Mouse (Mus musculus) MEL (cell line): Measurements from ENCODE around the gene Txnrd2. TPM values are rescaled to one million over a fixed set of nuclear protein-coding genes. Genes with fewer than 3 reads are reported as not detected.

Source experiments
- DNase-seq: peaks from one replicate; pipeline ENCODE4 v3.0.0; 2011; ENCODE audit warnings: low read depth, low spot score
- H3K27ac ChIP-seq: 2 replicates; pipeline ENCODE4 v1.5.1; 2012; ENCODE audit warnings: low read depth, mild to moderate bottlenecking, control low read depth, low read length, moderate library complexity; ENCODE audit not compliant: control insufficient read depth
- H3K27me3 ChIP-seq, 2 experiments: fragments of 150-350 bp in 1 of 2; sonication (generic) in 1 of 2; 2 replicates each; pipeline ENCODE4 v1.6.1; 2012; ENCODE audit warnings: low read length in 2 of 2, mild to moderate bottlenecking in 2 of 2, improper control_type of control experiment in 1 of 2, moderate library complexity in 1 of 2; ENCODE audit not compliant: insufficient read depth in 2 of 2, control insufficient read depth in 1 of 2
- H3K36me3 ChIP-seq, 2 experiments: 2 replicates each; pipeline ENCODE4 v1.6.1; 2012 to 2014; ENCODE audit warnings: low read length in 2 of 2, improper control_type of control experiment in 1 of 2, inconsistent platforms in 1 of 2, mild to moderate bottlenecking in 1 of 2; ENCODE audit not compliant: insufficient read depth in 2 of 2, control insufficient read depth in 1 of 2
- H3K4me1 ChIP-seq, 2 experiments: fragments of 150-350 bp in 1 of 2; sonication (generic) in 1 of 2; 2 replicates each; pipeline ENCODE4 v1.6.1; 2012; ENCODE audit warnings: low read length in 2 of 2, improper control_type of control experiment in 1 of 2, mild to moderate bottlenecking in 1 of 2; ENCODE audit not compliant: insufficient read depth in 2 of 2, control insufficient read depth in 1 of 2
- H3K4me3 ChIP-seq, 2 experiments: fragments of 150-350 bp in 1 of 2; sonication (generic) in 1 of 2; 2 replicates each; pipeline ENCODE4 v1.5.1; 2012; ENCODE audit warnings: low read depth in 2 of 2, low read length in 2 of 2, mild to moderate bottlenecking in 2 of 2, moderate library complexity in 2 of 2, control low read depth in 1 of 2, improper control_type of control experiment in 1 of 2; ENCODE audit not compliant: control insufficient read depth in 1 of 2, insufficient read depth in 1 of 2
- H3K79me2 ChIP-seq: 2 replicates; pipeline ENCODE4 v1.6.1; 2012; ENCODE audit warnings: mild to moderate bottlenecking, low read length, moderate library complexity; ENCODE audit not compliant: control insufficient read depth, poor library complexity, insufficient read depth
- H3K9ac ChIP-seq: 2 replicates; pipeline ENCODE4 v1.6.1; 2012; ENCODE audit warnings: low read depth, mild to moderate bottlenecking, control low read depth, low read length, moderate library complexity; ENCODE audit not compliant: control insufficient read depth, poor library complexity, severe bottlenecking
- H3K9me3 ChIP-seq: fragments of 150-350 bp; sonication (generic); replicated peaks from 2 replicates; pipeline ENCODE4 v1.6.1; 2012; ENCODE audit warnings: mild to moderate bottlenecking, low read length, improper control_type of control experiment, moderate library complexity; ENCODE audit not compliant: insufficient read depth
- BHLHE40 ChIP-seq: IDR thresholded peaks from 2 replicates; pipeline ENCODE4 v1.6.1; 2012; ENCODE audit warnings: low read depth, mild to moderate bottlenecking, inconsistent platforms, low read length, improper control_type of control experiment, borderline replicate concordance
- CHD1 ChIP-seq: IDR thresholded peaks from 2 replicates; pipeline ENCODE4 v1.6.1; 2012; ENCODE audit warnings: low read depth, mild to moderate bottlenecking, inconsistent platforms, low read length, improper control_type of control experiment
- CTCF ChIP-seq, 3 experiments: IDR thresholded peaks in 2 of 3; conservative IDR thresholded peaks in 1 of 3; 2 replicates each; pipeline ENCODE4 v1.5.1; 2011 to 2012; ENCODE audit warnings: low read length in 3 of 3, low read depth in 2 of 3, mild to moderate bottlenecking in 2 of 3, improper control_type of control experiment in 1 of 3, inconsistent platforms in 1 of 3, mixed read lengths in 1 of 3, moderate library complexity in 1 of 3; ENCODE audit not compliant: control insufficient read depth in 1 of 3, insufficient read depth in 1 of 3, poor library complexity in 1 of 3, severe bottlenecking in 1 of 3
- E2F4 ChIP-seq: IDR thresholded peaks from 2 replicates; pipeline ENCODE4 v1.6.1; 2011; ENCODE audit warnings: low read depth, low read length, improper control_type of control experiment, borderline replicate concordance
- EP300 ChIP-seq, 2 experiments: IDR thresholded peaks; 2 replicates each; pipeline ENCODE4 v1.6.1; 2011; ENCODE audit warnings: improper control_type of control experiment in 2 of 2, low read length in 2 of 2, low read depth in 1 of 2, mild to moderate bottlenecking in 1 of 2
- GABPA ChIP-seq: IDR thresholded peaks from 2 replicates; pipeline ENCODE4 v1.6.1; 2012; ENCODE audit warnings: low read depth, mild to moderate bottlenecking, inconsistent platforms, low read length, improper control_type of control experiment, moderate library complexity
- GATA1 ChIP-seq: IDR thresholded peaks from 2 replicates; pipeline ENCODE4 v1.6.1; 2011; ENCODE audit warnings: low read depth, low read length, improper control_type of control experiment
- HCFC1 ChIP-seq: IDR thresholded peaks from 2 replicates; pipeline ENCODE4 v1.6.1; 2012; ENCODE audit warnings: low read depth, mild to moderate bottlenecking, inconsistent platforms, low read length, improper control_type of control experiment, moderate library complexity
- KAT2A ChIP-seq: conservative IDR thresholded peaks from 2 replicates; pipeline ENCODE4 v1.6.1; 2012; ENCODE audit warnings: low read depth, low read length, improper control_type of control experiment, inconsistent platforms
- MAFK ChIP-seq: IDR thresholded peaks from 2 replicates; pipeline ENCODE4 v1.6.1; 2011; ENCODE audit warnings: low read depth, mild to moderate bottlenecking, low read length, improper control_type of control experiment, borderline replicate concordance
- MAX ChIP-seq: IDR thresholded peaks from 2 replicates; pipeline ENCODE4 v1.6.1; 2011; ENCODE audit warnings: low read length, improper control_type of control experiment
- MAZ ChIP-seq: IDR thresholded peaks from 2 replicates; pipeline ENCODE4 v1.6.1; 2012; ENCODE audit warnings: low read depth, mild to moderate bottlenecking, inconsistent platforms, low read length, improper control_type of control experiment
- MYC ChIP-seq: IDR thresholded peaks from 2 replicates; pipeline ENCODE4 v1.6.1; 2011; ENCODE audit warnings: low read depth, mild to moderate bottlenecking, low read length, improper control_type of control experiment, moderate library complexity
- NELFE ChIP-seq: IDR thresholded peaks from 2 replicates; pipeline ENCODE4 v1.6.1; 2011; ENCODE audit warnings: low read depth, low read length, improper control_type of control experiment
- NRF1 ChIP-seq: IDR thresholded peaks from 2 replicates; pipeline ENCODE4 v1.6.1; 2014; ENCODE audit warnings: low read depth, mild to moderate bottlenecking, inconsistent platforms, low read length, improper control_type of control experiment, moderate library complexity; ENCODE audit not compliant: poor library complexity, insufficient read depth, severe bottlenecking
- POLR2A ChIP-seq, 2 experiments: IDR thresholded peaks; 2 replicates each; pipeline ENCODE4 v1.6.1; 2011 to 2012; ENCODE audit warnings: low read length in 2 of 2, mild to moderate bottlenecking in 2 of 2, control low read depth in 1 of 2, improper control_type of control experiment in 1 of 2, low read depth in 1 of 2, moderate library complexity in 1 of 2; ENCODE audit not compliant: control insufficient read depth in 1 of 2, insufficient read depth in 1 of 2, poor library complexity in 1 of 2
- RCOR1 ChIP-seq: IDR thresholded peaks from 2 replicates; pipeline ENCODE4 v1.6.1; 2012; ENCODE audit warnings: low read depth, mild to moderate bottlenecking, inconsistent platforms, low read length, improper control_type of control experiment
- TBP ChIP-seq: IDR thresholded peaks from 2 replicates; pipeline ENCODE4 v1.8.0; 2011; ENCODE audit warnings: low read depth, low read length, improper control_type of control experiment
- TCF12 ChIP-seq: IDR thresholded peaks from 2 replicates; pipeline ENCODE4 v1.6.1; 2014; ENCODE audit warnings: low read depth, mild to moderate bottlenecking, inconsistent platforms, low read length, improper control_type of control experiment, moderate library complexity
- UBTF ChIP-seq: IDR thresholded peaks from 2 replicates; pipeline ENCODE4 v1.6.1; 2012; ENCODE audit warnings: low read depth, mild to moderate bottlenecking, inconsistent platforms, low read length, improper control_type of control experiment, moderate library complexity, borderline replicate concordance; ENCODE audit not compliant: insufficient read depth
- ZC3H11A ChIP-seq: IDR thresholded peaks from 2 replicates; pipeline ENCODE4 v1.6.1; 2012; ENCODE audit warnings: low read depth, mild to moderate bottlenecking, inconsistent platforms, low read length, improper control_type of control experiment
- ZKSCAN1 ChIP-seq: IDR thresholded peaks from 2 replicates; pipeline ENCODE4 v1.6.1; 2012; ENCODE audit warnings: low read depth, mild to moderate bottlenecking, inconsistent platforms, low read length, improper control_type of control experiment, moderate library complexity
- ZMIZ1 ChIP-seq: IDR thresholded peaks from 2 replicates; pipeline ENCODE4 v1.6.1; 2012; ENCODE audit warnings: low read depth, mild to moderate bottlenecking, inconsistent platforms, low read length, improper control_type of control experiment, moderate library complexity
- ZNF384 ChIP-seq: IDR thresholded peaks from 2 replicates; pipeline ENCODE4 v1.6.1; 2012; ENCODE audit warnings: low read depth, mild to moderate bottlenecking, inconsistent platforms, low read length, improper control_type of control experiment
- polyA plus RNA-seq, 2 experiments: library from polyadenylated mRNA; stranded (reverse) in 1 of 2; unstranded in 1 of 2; fragments of >175 nt in 1 of 2; fragments of >200 nt in 1 of 2; gene quantifications; 2 replicates each; pipeline versions ENCODE4 v1.2.1 to v1.2.4; 2012; ENCODE audit warnings: low replicate concordance in 2 of 2, low read depth in 1 of 2; ENCODE audit not compliant: insufficient read length in 2 of 2, insufficient read depth in 1 of 2, missing spikeins in 1 of 2
- total RNA-seq: library from RNA; depleted of rRNA; stranded (reverse); fragments of 300-350 nt; gene quantifications from 2 replicates; pipeline ENCODE4 v1.2.3, GENCODE M21; 2012

Txnrd2 gene
- total and polyA plus RNA-seq, 3 experiments, result 31.2 to 46.8 TPM; not detected in 1

DNA sequence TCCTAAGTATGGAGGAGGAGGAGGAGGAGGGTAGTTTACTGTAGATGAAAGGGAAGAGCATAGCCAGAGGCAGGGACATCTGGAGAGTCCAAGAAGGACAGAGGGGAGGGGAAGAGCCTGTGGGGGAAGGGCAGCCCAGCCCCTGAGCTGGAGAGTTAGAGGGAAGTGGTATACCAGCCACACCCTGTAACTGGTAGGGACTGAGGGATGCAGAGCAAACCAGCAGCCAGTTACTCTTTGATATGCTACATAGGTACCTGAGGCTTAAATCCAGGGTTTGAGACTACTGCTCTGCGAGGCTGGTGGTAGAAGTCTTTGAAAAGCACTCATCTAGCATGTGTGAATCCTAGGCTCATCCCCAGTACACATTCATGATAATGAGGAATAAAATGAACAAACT is 64.7 kb downstream of the Txnrd2 start:
- Histone ChIP-seq H3K9me3 (no peaks in the 10 kb centered on the region), H3K36me3 (0 out of 4 replicates have a peak, but pooled peaks cover 0 to 2% of the 10 kb centered on the region in 2 experiments), H3K79me2 (no peaks in the 10 kb centered on the region)
- peak in 1 of 2 experiments; percentile 23; a peak in 1 of 4 replicates for TF ChIP-seq EP300 (IDR thresholded peaks at IDR 0.05; ENCODE audit: low read depth in 1 of 2, low read length in 2 of 2)
- TF ChIP-seq RCOR1, result no peak
- TF ChIP-seq, all 39 proteins: peak for 1
- Histone ChIP-seq H3K27me3 (no peaks in the 10 kb centered on the region), H3K27ac (no peak overlapping the region), H3K4me1 (peaks cover 5 to 7% of the 10 kb centered on the region in 2 experiments; a peak in 2 of 4 replicates), H3K4me3 (no peak overlapping the region), H3K9ac (no peak overlapping the region)
- DNase-seq, result peak; percentile 56

DNA sequence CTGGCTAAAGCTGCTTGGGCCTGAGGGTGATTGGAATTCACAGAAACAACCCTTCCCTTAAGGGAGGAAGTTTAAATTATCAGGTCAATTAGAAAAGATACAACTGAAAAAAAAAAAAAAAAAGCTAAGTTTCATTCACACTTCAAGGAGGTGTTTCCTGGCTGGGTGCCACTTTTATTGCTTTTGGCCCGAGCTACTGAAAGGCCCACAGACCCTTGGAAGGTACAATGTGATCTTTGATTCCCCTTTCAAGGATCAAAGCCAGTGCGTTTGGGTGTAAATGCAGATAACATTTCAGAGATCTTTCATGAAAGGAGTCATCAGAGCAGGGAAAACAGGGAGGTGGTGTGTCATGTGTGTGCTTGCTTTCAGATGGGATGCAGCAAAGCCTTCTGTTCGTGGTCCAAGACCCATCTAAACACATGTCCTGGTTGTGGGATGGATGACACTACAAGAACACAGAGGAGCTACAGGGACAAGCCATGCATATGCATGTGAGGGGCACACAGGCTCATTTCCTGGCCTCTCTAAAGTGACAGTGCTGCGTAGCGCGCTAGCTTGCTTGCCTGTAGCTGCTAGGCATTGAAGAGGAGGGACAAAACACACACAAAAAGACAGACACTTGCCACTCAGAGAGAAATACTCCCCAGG is 71.8 kb downstream of the Txnrd2 start:
- no peaks in the 10 kb centered on the region for H3K9me3 ChIP-seq
- DNase-seq, result peak; percentile 83
- H3K4me3 ChIP-seq, result peak overlapping the region; percentile 70 to 85
- no peaks in the 10 kb centered on the region for H3K27me3 ChIP-seq
- H3K36me3 ChIP-seq, result peaks cover 0 to 10% of the 10 kb centered on the region in 2 experiments
- H3K79me2 ChIP-seq, result peaks cover 29% of the 10 kb centered on the region
- peaks cover 10 to 17% of the 10 kb centered on the region in 2 experiments for H3K4me1 ChIP-seq
- peak overlapping the region; percentile 85 for H3K9ac ChIP-seq
- H3K27ac ChIP-seq, result peak overlapping the region; percentile 88
- TF ChIP-seq MAFK (no peak), EP300 (IDR thresholded peaks at IDR 0.05; ENCODE audit: low read depth in 1 of 2, low read length in 2 of 2) (peak in 1 of 2 experiments; percentile 5; a peak in 1 of 4 replicates), MAZ (no peak), ZNF384 (peak; percentile 93), HCFC1 (no peak), MYC (0 out of 2 replicates have a peak, but pooled peaks have one; percentile 39), ZKSCAN1 (no peak; the same call in 1 of the 2 replicates), ZC3H11A (no peak), GATA1 (0 out of 2 replicates have a peak, but pooled peaks have one; percentile 20), NRF1 (no peak)

- Histone ChIP-seq H3K9ac (peak within 1 kb of the TSS; percentile 90), H3K27ac (peak within 1 kb of the TSS; percentile 88), H3K4me1 (peaks cover 10 to 17% of the 10 kb centered on the region in 2 experiments), H3K9me3 (no peaks in the 10 kb centered on the region), H3K36me3 (peaks cover 0 to 10% of the 10 kb centered on the region in 2 experiments), H3K79me2 (peaks cover 29% of the 10 kb centered on the region), H3K4me3 (peak within 1 kb of the TSS; percentile 70 to 96), H3K27me3 (no peaks in the 10 kb centered on the region)
- peak; percentile 98 for DNase-seq
- no peak for TF ChIP-seq CHD1
- peak; percentile 73; the same call in 1 of the 2 replicates for TF ChIP-seq E2F4
- TF ChIP-seq UBTF, result no peak
- TF ChIP-seq NELFE, result peak; percentile 95
- TF ChIP-seq POLR2A (IDR thresholded peaks at IDR 0.05; ENCODE audit: control insufficient read depth in 1 of 2, insufficient read depth in 1 of 2, low read depth in 1 of 2, low read length in 2 of 2, poor library complexity in 1 of 2), result peak; percentile 86 to 88
- peak; percentile 64; the same call in 1 of the 2 replicates for TF ChIP-seq MAX
- no peak for TF ChIP-seq GABPA
- TF ChIP-seq BHLHE40, result no peak
- TF ChIP-seq TBP, result no peak
- peak; percentile 96 for TF ChIP-seq NRF1
- TF ChIP-seq TCF12, result peak; percentile 70
- no peak for TF ChIP-seq CTCF (IDR thresholded peaks at IDR 0.05 in 2 of 3, conservative IDR thresholded peaks at IDR 0.05 in 1 of 3; ENCODE audit: control insufficient read depth in 1 of 3, insufficient read depth in 1 of 3, low read depth in 2 of 3, low read length in 3 of 3, poor library complexity in 1 of 3, severe bottlenecking in 1 of 3)
- TF ChIP-seq ZNF384, result no peak
- TF ChIP-seq KAT2A, result peak; percentile 42; the same call in 1 of the 2 replicates
- TF ChIP-seq HCFC1, result peak; percentile 84
- no peak for TF ChIP-seq GATA1
- peak; percentile 82 for TF ChIP-seq ZMIZ1
These were observed 72.4 kb downstream of the Txnrd2 start, which contains the start of the genes Gnb1l and Rtl10 for GRCm38 (mm10) chr16:18498558-18498990. Gnb1l (plus strand) TSS chr16:18498713. Rtl10 (plus strand) TSS chr16:18498901.
